Mouse (Mus musculus) cerebellum, adult 2 months (tissue): ENCODE measurements at regions not wholly inside any gene's neighbourhood (a gene's known extent, or its start where the extent isn't known, plus 50 kb on each side); places are given as distances from the start of the nearest gene placed in this dataset.

Source experiments
- CTCF ChIP-seq: fragments of 200-500 bp; IDR thresholded peaks from 2 replicates; pipeline ENCODE4 v1.5.1; 2011; ENCODE audit warnings: low read depth, mild to moderate bottlenecking, control low read depth, low read length, moderate library complexity, borderline replicate concordance; ENCODE audit not compliant: insufficient read depth
- POLR2A ChIP-seq: fragments of 200-500 bp; IDR thresholded peaks from 2 replicates; pipeline ENCODE4 v1.6.1; 2011; ENCODE audit warnings: low read length, control low read depth, borderline replicate concordance; ENCODE audit not compliant: insufficient read depth

DNA sequence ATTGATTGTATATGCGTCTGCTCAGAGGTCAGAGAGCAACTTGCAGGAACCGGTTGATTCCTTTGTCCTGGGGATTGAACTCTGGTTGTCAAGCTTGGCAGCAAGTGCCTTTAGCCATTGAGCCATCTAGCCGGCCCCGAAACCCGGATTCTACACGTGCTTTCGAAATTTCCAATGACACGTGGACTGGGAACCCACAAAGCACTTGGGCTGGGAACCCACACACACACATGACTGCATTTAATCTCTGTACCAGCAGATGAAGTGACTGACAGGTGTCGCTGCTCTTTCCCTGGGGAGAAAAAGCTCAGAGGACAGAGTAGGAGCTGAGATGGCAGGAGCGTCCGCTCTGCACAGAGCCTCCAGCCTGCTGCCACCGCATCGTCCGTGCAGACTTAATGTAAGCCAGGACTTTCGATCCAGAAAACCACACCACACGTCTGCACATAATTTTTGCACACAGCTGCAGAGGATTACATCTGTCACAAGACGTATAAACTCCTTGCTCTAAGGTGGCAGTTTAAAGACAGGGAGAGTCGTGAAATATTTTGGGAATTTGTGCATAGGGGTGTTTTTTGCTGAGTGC, 129.4 kb upstream of the Zfp217 start:
- TF ChIP-seq POLR2A = no peak
- TF ChIP-seq CTCF = no peak
